Mouse (Mus musculus): ENCODE results near the gene Zfp423. TPM values are rescaled to one million over a fixed set of nuclear protein-coding genes. Genes with fewer than 3 reads are reported as not detected.
"Not testable (repeated sequence)": the region's sequence is repeated elsewhere in the genome, so short reads cannot be mapped to it uniquely, and the experiment has no call there.

Gene Zfp423
- polyA plus RNA-seq, 1 experiment = 6.4 TPM

- DNase-seq = no peak
- 83% methylated on average over 6 of the region's 6 CpGs for WGBS
- Histone ChIP-seq H3K4me1 (ENCODE audit: control insufficient read depth, insufficient read depth, low read length) (no peaks in the 10 kb centered on the region), H3K4me3 (replicated peaks; ENCODE audit: extremely low read depth, low read depth, low read length) (no peak overlapping the region)
- TF ChIP-seq POLR2A (IDR thresholded peaks at IDR 0.05; ENCODE audit: borderline replicate concordance, extremely low read depth, low read depth, low read length) (no peak), CTCF (IDR thresholded peaks at IDR 0.05; ENCODE audit: insufficient read depth, low read length) (no peak)
Observed at GRCm38 (mm10) chr8:87860905-87861304, 98.5 kb downstream of the Zfp423 start.

GRCm38 (mm10) chr8:87851871-87852270 is 107.5 kb downstream of the Zfp423 start:
- WGBS = 62% methylated on average over 3 of the region's 3 CpGs
- TF ChIP-seq CTCF (IDR thresholded peaks at IDR 0.05; ENCODE audit: insufficient read depth, low read length) = no peak
- TF ChIP-seq POLR2A (IDR thresholded peaks at IDR 0.05; ENCODE audit: borderline replicate concordance, extremely low read depth, low read depth, low read length) = no peak
- H3K4me3 ChIP-seq (replicated peaks; ENCODE audit: extremely low read depth, low read depth, low read length) = no peak overlapping the region
- no peaks in the 10 kb centered on the region for H3K4me1 ChIP-seq (ENCODE audit: control insufficient read depth, insufficient read depth, low read length)
- no peak for DNase-seq

GRCm38 (mm10) chr8:87851380-87851779 is 108.0 kb downstream of the Zfp423 start:
- DNase-seq = no peak
- WGBS = 78% methylated on average over 5 of the region's 5 CpGs
- H3K4me1 ChIP-seq (ENCODE audit: control insufficient read depth, insufficient read depth, low read length) = no peaks in the 10 kb centered on the region
- TF ChIP-seq CTCF (IDR thresholded peaks at IDR 0.05; ENCODE audit: insufficient read depth, low read length) = no peak
- H3K4me3 ChIP-seq (replicated peaks; ENCODE audit: extremely low read depth, low read depth, low read length) = no peak overlapping the region

GRCm38 (mm10) chr8:87848836-87849235 is 110.6 kb downstream of the Zfp423 start:
- Histone ChIP-seq H3K4me3 (replicated peaks; ENCODE audit: extremely low read depth, low read depth, low read length) (no peak overlapping the region), H3K4me1 (ENCODE audit: control insufficient read depth, insufficient read depth, low read length) (no peaks in the 10 kb centered on the region)
- TF ChIP-seq POLR2A (IDR thresholded peaks at IDR 0.05; ENCODE audit: borderline replicate concordance, extremely low read depth, low read depth, low read length) (no peak), CTCF (IDR thresholded peaks at IDR 0.05; ENCODE audit: insufficient read depth, low read length) (no peak)
- DNase-seq = no peak
- 80% methylated on average over 5 of the region's 5 CpGs for WGBS

- Histone ChIP-seq H3K4me1 (ENCODE audit: control insufficient read depth, insufficient read depth, low read length) (no peaks in the 10 kb centered on the region), H3K4me3 (replicated peaks; ENCODE audit: extremely low read depth, low read depth, low read length) (no peak overlapping the region)
- TF ChIP-seq POLR2A (IDR thresholded peaks at IDR 0.05; ENCODE audit: borderline replicate concordance, extremely low read depth, low read depth, low read length) (no peak), CTCF (IDR thresholded peaks at IDR 0.05; ENCODE audit: insufficient read depth, low read length) (no peak)
- DNase-seq = no peak
- 62% methylated on average over 6 of the region's 6 CpGs for WGBS
Observed at GRCm38 (mm10) chr8:87847796-87848195, 111.6 kb downstream of the Zfp423 start.

- H3K4me3 ChIP-seq (replicated peaks; ENCODE audit: extremely low read depth, low read depth, low read length); H3K4me1 ChIP-seq (ENCODE audit: control insufficient read depth, insufficient read depth, low read length); DNase-seq: not testable (repeated sequence)
- whole genome bisulfite sequencing = 81% methylated on average over 11 of the region's 11 CpGs
Observed at GRCm38 (mm10) chr8:87842096-87842495, 117.3 kb downstream of the Zfp423 start.

- TF ChIP-seq POLR2A (IDR thresholded peaks at IDR 0.05; ENCODE audit: borderline replicate concordance, extremely low read depth, low read depth, low read length) (no peak), CTCF (IDR thresholded peaks at IDR 0.05; ENCODE audit: insufficient read depth, low read length) (no peak)
- no peak for DNase-seq
- no peaks in the 10 kb centered on the region for H3K4me1 ChIP-seq (ENCODE audit: control insufficient read depth, insufficient read depth, low read length)
- 58% methylated on average over 6 of the region's 6 CpGs for WGBS
- no peak overlapping the region for H3K4me3 ChIP-seq (replicated peaks; ENCODE audit: extremely low read depth, low read depth, low read length)
Observed at GRCm38 (mm10) chr8:87837266-87837665, 122.1 kb downstream of the Zfp423 start.

- Histone ChIP-seq H3K4me3 (replicated peaks; ENCODE audit: extremely low read depth, low read depth, low read length) (no peak overlapping the region), H3K4me1 (ENCODE audit: control insufficient read depth, insufficient read depth, low read length) (no peaks in the 10 kb centered on the region)
- DNase-seq = no peak
- TF ChIP-seq POLR2A (IDR thresholded peaks at IDR 0.05; ENCODE audit: borderline replicate concordance, extremely low read depth, low read depth, low read length) (no peak), CTCF (IDR thresholded peaks at IDR 0.05; ENCODE audit: insufficient read depth, low read length) (no peak)
- 49% methylated on average over 16 of the region's 16 CpGs for WGBS
Observed at GRCm38 (mm10) chr8:87836866-87837265, 122.5 kb downstream of the Zfp423 start.

GRCm38 (mm10) chr8:87835924-87836323 is 123.5 kb downstream of the Zfp423 start:
- TF ChIP-seq CTCF (IDR thresholded peaks at IDR 0.05; ENCODE audit: insufficient read depth, low read length) (no peak), POLR2A (IDR thresholded peaks at IDR 0.05; ENCODE audit: borderline replicate concordance, extremely low read depth, low read depth, low read length) (no peak)
- no peak overlapping the region for H3K4me3 ChIP-seq (replicated peaks; ENCODE audit: extremely low read depth, low read depth, low read length)
- H3K4me1 ChIP-seq (ENCODE audit: control insufficient read depth, insufficient read depth, low read length) = no peaks in the 10 kb centered on the region
- WGBS = 42% methylated on average over 7 of the region's 7 CpGs
- no peak for DNase-seq

- no peak for DNase-seq
- no peak overlapping the region for H3K4me3 ChIP-seq (replicated peaks; ENCODE audit: extremely low read depth, low read depth, low read length)
- WGBS = 28% methylated on average over 11 of the region's 11 CpGs
- H3K4me1 ChIP-seq (ENCODE audit: control insufficient read depth, insufficient read depth, low read length) = no peaks in the 10 kb centered on the region
- TF ChIP-seq POLR2A (IDR thresholded peaks at IDR 0.05; ENCODE audit: borderline replicate concordance, extremely low read depth, low read depth, low read length) = no peak
- no peak for TF ChIP-seq CTCF (IDR thresholded peaks at IDR 0.05; ENCODE audit: insufficient read depth, low read length)
Observed at GRCm38 (mm10) chr8:87835411-87835821, 124.0 kb downstream of the Zfp423 start.

GRCm38 (mm10) chr8:87834656-87835055 is 124.7 kb downstream of the Zfp423 start:
- TF ChIP-seq CTCF (IDR thresholded peaks at IDR 0.05; ENCODE audit: insufficient read depth, low read length) = no peak
- no peak for TF ChIP-seq POLR2A (IDR thresholded peaks at IDR 0.05; ENCODE audit: borderline replicate concordance, extremely low read depth, low read depth, low read length)
- 44% methylated on average over 5 of the region's 5 CpGs for WGBS
- H3K4me1 ChIP-seq (ENCODE audit: control insufficient read depth, insufficient read depth, low read length) = no peaks in the 10 kb centered on the region
- no peak overlapping the region for H3K4me3 ChIP-seq (replicated peaks; ENCODE audit: extremely low read depth, low read depth, low read length)
- no peak for DNase-seq
